Mouse (Mus musculus): ENCODE measurements at regions not wholly inside any gene's neighbourhood (a gene's known extent, or its start where the extent isn't known, plus 50 kb on each side); places are given as distances from the start of the nearest gene placed in this dataset.

DNA sequence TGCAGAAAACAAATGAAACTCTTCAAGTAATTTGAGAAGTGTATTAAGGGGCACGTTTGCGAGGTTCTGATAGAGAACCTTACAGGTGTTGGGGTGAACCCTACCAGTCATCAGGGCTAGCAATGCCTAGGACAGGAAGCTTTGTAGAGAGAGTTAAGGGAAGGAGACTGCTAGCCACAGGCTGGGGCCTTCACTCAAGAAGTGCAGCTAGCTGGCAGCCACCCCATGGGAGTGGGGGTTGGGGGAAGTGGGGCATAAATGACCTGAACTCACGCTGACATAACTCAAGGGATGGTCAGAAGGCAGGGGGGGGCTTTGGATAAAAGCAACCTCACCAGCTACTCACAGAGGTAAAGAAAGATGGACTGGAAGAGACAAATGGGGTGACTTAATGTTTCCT, 80.3 kb upstream of the Gm47985 start:
- no peak for TF ChIP-seq POLR2A (IDR thresholded peaks at IDR 0.05; ENCODE audit: insufficient read length, low read depth)
- TF ChIP-seq USF1 (IDR thresholded peaks at IDR 0.05; ENCODE audit: low read depth) = no peak
- no peak for TF ChIP-seq TCF12 (IDR thresholded peaks at IDR 0.05; ENCODE audit: insufficient read depth, poor library complexity, severe bottlenecking)
- TF ChIP-seq REST (IDR thresholded peaks at IDR 0.05; ENCODE audit: insufficient read depth, insufficient read length) = no peak
- no peak for TF ChIP-seq MAX (IDR thresholded peaks at IDR 0.05; ENCODE audit: low read depth)
- no peak for TF ChIP-seq MYOD1 (IDR thresholded peaks at IDR 0.05; ENCODE audit: control insufficient read depth in 1 of 3, insufficient read length in 2 of 3, low read depth in 2 of 3)
- no peak for TF ChIP-seq POLR2AphosphoS2 (IDR thresholded peaks at IDR 0.05; ENCODE audit: insufficient read length, low read depth)
- no peak for TF ChIP-seq TCF3 (IDR thresholded peaks at IDR 0.05; ENCODE audit: insufficient read length, low read depth)
- no peak for TF ChIP-seq CEBPB (IDR thresholded peaks at IDR 0.05; ENCODE audit: insufficient read depth, poor library complexity, severe bottlenecking)
- TF ChIP-seq SRF (IDR thresholded peaks at IDR 0.05; ENCODE audit: control insufficient read depth, insufficient read length, low read depth) = no peak
- no peak for TF ChIP-seq E2F4 (IDR thresholded peaks at IDR 0.05; ENCODE audit: insufficient read depth)

Data from myocyte (in vitro differentiated cells).